Mouse (Mus musculus) inflammation-experienced regulatory T-cells, adult 6 months (primary cell): ENCODE measurements around the gene Dlg1. TPM values are rescaled to one million over a fixed set of nuclear protein-coding genes. Genes with fewer than 3 reads are reported as not detected.
A peak's percentile ranks its signal among the peaks of the same experiment; 100 is the strongest.

Source experiments
- ATAC-seq: one replicate; pipeline ENCODE4 v1.8.0; 2017
- polyA plus RNA-seq, 3 experiments: library from polyadenylated mRNA; unstranded; fragments of 100-300 nt; shearing (Covaris generic); gene quantifications; one replicate each; pipeline ENCODE4 v1.2.1; 2017

The Dlg1 gene
- polyA plus RNA-seq, 3 experiments from 2014 or later: 23.0 to 30.9 (median 27.0) TPM

DNA sequence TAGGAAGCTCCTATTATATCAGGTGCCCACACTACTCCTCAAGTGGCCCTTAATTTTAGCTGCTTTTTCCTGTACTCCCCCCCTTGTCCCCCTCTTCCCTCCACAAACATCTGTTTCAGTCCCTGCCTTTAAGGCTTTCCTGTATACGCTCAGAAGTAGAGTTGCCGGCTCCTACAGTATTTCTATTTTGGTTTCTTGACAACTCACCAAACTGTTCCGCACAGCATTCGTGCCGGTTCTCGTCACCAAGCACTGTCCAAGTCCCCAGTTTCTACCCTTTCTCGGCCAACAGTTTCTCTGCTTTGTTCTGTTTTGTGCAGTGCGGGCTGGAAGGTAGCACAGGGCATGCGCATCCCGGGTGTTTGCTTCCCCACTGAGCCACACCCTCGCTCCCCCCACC, 245.7 kb downstream of the Dlg1 start:
- no peak for ATAC-seq

DNA sequence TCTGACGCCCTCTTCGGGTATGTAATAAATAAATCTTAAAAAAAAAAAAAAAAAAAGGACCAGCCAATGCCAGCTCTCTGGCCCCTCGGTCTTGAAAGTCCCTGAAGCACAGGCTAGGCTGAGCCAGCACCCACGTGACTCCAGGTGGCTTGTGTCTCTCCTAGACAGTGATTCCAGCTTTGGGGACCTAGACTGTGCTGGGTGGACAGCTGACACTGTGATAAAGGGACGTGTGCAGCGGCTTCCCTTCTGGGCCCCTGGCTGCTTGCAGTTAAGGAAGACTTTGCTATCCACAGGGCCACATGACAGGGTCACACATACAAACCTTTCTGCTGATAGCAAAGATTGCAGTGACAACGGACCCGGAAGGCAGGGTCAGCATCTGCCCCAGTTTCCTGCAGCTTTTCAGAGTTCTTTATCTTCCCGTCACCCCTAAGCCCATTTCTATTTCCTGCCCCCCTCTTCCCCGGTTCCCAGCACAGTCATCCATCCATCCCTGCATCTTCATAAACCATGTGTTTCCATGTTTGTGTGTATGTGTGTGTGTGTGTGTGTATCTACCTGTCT, 247.1 kb downstream of the Dlg1 start:
- ATAC-seq: no peak

DNA sequence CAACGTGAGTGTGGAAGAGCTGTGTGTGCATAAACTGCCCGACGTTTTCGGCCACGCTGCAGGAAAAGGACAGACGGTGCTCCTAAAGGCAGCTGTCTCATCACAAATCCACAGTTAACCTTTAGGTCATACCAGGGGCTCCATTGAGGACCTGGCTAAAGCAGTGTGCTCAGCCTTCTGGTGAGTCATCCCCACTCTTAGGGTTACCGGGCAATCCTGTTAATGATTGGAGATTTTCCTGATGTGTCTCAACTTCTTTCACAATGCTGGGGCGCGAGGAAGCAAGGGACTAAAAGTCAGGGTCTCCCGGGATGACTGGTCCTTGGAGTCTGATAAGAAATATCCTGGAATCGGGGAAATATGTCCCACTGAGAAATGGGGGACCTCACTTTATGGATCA, 254.5 kb downstream of the Dlg1 start:
- no peak for ATAC-seq

DNA sequence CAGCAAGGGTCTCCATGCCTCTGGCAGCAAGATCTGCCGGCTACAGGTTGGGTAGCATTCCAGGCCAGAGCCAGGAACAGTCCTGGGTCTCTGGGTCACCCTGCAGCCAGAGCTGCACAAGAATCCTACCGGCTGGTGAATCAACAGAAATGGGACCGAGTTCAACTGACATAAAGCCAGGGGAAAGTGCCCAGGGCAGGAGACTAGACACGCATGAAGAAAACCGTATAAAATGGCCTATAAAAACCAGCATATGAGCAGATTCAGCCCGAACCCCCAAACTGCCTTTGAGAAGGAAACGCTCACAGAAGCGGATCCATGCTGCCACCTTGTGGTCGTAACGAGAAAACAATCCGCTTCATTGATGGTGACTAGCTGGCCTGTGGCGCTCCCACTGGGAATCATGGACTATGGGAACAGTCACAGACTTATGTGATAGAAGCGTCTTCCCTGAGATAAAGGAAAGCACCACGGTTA, 255.0 kb downstream of the Dlg1 start:
- ATAC-seq: peak; percentile 46

- ATAC-seq: no peak
Measured at GRCm38 (mm10) chr16:31924368-31924767, 261.1 kb downstream of the Dlg1 start.

Other genes starting within 250 kb of the Dlg1 start
- gene Bdh1, start 241.2 kb upstream of the Dlg1 start, polyA plus RNA-seq: 10 to 100 TPM; 19.1 to 22.4 (median 20.8) TPM
- gene Meltf, start 215.4 kb downstream of the Dlg1 start, polyA plus RNA-seq: not detected